Mouse (Mus musculus) brown adipose tissue, adult 24 weeks (tissue): ENCODE data around the gene Aff1. TPM values are rescaled to one million over a fixed set of nuclear protein-coding genes. Genes with fewer than 3 reads are reported as not detected.

Source experiments
- H3K27ac ChIP-seq: fragments of 200-500 bp; replicated peaks from 2 replicates; pipeline ENCODE4 v1.5.1; 2012; ENCODE audit warnings: low read depth, mild to moderate bottlenecking, low read length
- H3K4me1 ChIP-seq: fragments of 200-500 bp; 2 replicates; pipeline ENCODE4 v1.6.1; 2012; ENCODE audit warnings: low read length, mixed read lengths; ENCODE audit not compliant: control insufficient read depth, insufficient read depth, insufficient read length
- H3K4me3 ChIP-seq: fragments of 200-500 bp; 2 replicates; pipeline ENCODE4 v1.5.1; 2012; ENCODE audit warnings: low read depth, mild to moderate bottlenecking, low read length, moderate library complexity; ENCODE audit not compliant: insufficient read depth
- polyA plus RNA-seq: library from polyadenylated mRNA; stranded (reverse); fragments of >200 nt; gene quantifications from 2 replicates; pipeline ENCODE4 v1.2.4, GENCODE M21; 2012; ENCODE audit not compliant: missing spikeins, insufficient read depth, insufficient read length

Aff1 gene
- polyA plus RNA-seq, 1 experiment: 8.8 TPM

GRCm38 (mm10) chr5:103848546-103848945 lies 156.4 kb downstream of the Aff1 start:
- H3K4me3 ChIP-seq: no peak overlapping the region
- H3K4me1 ChIP-seq: peaks cover 7% of the 10 kb centered on the region
- H3K27ac ChIP-seq: peak overlapping the region; percentile 80

GRCm38 (mm10) chr5:103852756-103853549 lies 160.8 kb downstream of the Aff1 start:
- no peak overlapping the region for H3K27ac ChIP-seq
- no peak overlapping the region for H3K4me3 ChIP-seq
- H3K4me1 ChIP-seq: peaks cover 6% of the 10 kb centered on the region

- Histone ChIP-seq H3K4me1 (no peaks in the 10 kb centered on the region; the same call in 1 of the 2 replicates), H3K4me3 (no peak overlapping the region), H3K27ac (no peak overlapping the region)
Measured at GRCm38 (mm10) chr5:103854041-103854806, 162.1 kb downstream of the Aff1 start.

GRCm38 (mm10) chr5:103854807-103855194 lies 162.6 kb downstream of the Aff1 start:
- no peak overlapping the region for H3K27ac ChIP-seq
- no peak overlapping the region for H3K4me3 ChIP-seq
- no peaks in the 10 kb centered on the region for H3K4me1 ChIP-seq

- H3K4me1 ChIP-seq: no peaks in the 10 kb centered on the region
- no peak overlapping the region for H3K27ac ChIP-seq
- no peak overlapping the region for H3K4me3 ChIP-seq
Measured at GRCm38 (mm10) chr5:103855483-103856211, 163.5 kb downstream of the Aff1 start.

- H3K27ac ChIP-seq: no peak overlapping the region
- no peak overlapping the region for H3K4me3 ChIP-seq
- no peaks in the 10 kb centered on the region for H3K4me1 ChIP-seq
Measured at GRCm38 (mm10) chr5:103856286-103857009, 164.3 kb downstream of the Aff1 start.

- Histone ChIP-seq H3K27ac (no peak overlapping the region), H3K4me3 (no peak overlapping the region), H3K4me1 (no peaks in the 10 kb centered on the region)
Measured at GRCm38 (mm10) chr5:103857151-103857550, 165.0 kb downstream of the Aff1 start.

- no peak overlapping the region for H3K27ac ChIP-seq
- no peak overlapping the region for H3K4me3 ChIP-seq
- no peaks in the 10 kb centered on the region for H3K4me1 ChIP-seq
Measured at GRCm38 (mm10) chr5:103860622-103861021, 168.4 kb downstream of the Aff1 start.

GRCm38 (mm10) chr5:103863759-103864158 lies 171.6 kb downstream of the Aff1 start:
- H3K4me1 ChIP-seq: no peaks in the 10 kb centered on the region
- H3K4me3 ChIP-seq: no peak overlapping the region
- H3K27ac ChIP-seq: no peak overlapping the region

GRCm38 (mm10) chr5:103889766-103890165 lies 197.6 kb downstream of the Aff1 start:
- Histone ChIP-seq H3K4me1 (no peaks in the 10 kb centered on the region), H3K27ac (no peak overlapping the region), H3K4me3 (no peak overlapping the region)

GRCm38 (mm10) chr5:103898310-103898709 lies 206.1 kb downstream of the Aff1 start:
- Histone ChIP-seq H3K4me1 (no peaks in the 10 kb centered on the region; the same call in 1 of the 2 replicates), H3K4me3 (no peak overlapping the region), H3K27ac (no peak overlapping the region)

Other genes starting within 250 kb of the Aff1 start
- gene Slc10a6, start 63.0 kb upstream of the Aff1 start, polyA plus RNA-seq: 1.0 TPM in 1 of 2 replicates, not detected in the other
- gene 1700016H13Rik, start 36.4 kb upstream of the Aff1 start, polyA plus RNA-seq: not detected in 2 replicates
- 3.0 and 3.7 TPM in 2 replicates for gene Klhl8, start 218.9 kb downstream of the Aff1 start, polyA plus RNA-seq